Mouse (Mus musculus) embryonic facial prominence, embryonic 13.5 days (tissue): ENCODE measurements around the gene Hist2h2be. TPM values are rescaled to one million over a fixed set of nuclear protein-coding genes. Genes with fewer than 3 reads are reported as not detected.
"Not testable (repeated sequence)": the region's sequence is repeated elsewhere in the genome, so short reads cannot be mapped to it uniquely, and the experiment has no call there.

Experiments
- ATAC-seq: fragments of 200-750 bp; cut with Nextera tagmentation; 2 replicates; pipeline ENCODE4 v1.8.0; 2017; ENCODE audit warnings: low read depth; ENCODE audit not compliant: insufficient number of reproducible peaks, insufficient read depth, low FRiP score, low TSS enrichment
- H3K27ac ChIP-seq: fragments of 300-500 bp; sonication (generic); 2 replicates; pipeline ENCODE4 v1.5.1; 2015; ENCODE audit warnings: moderate library complexity, mild to moderate bottlenecking, inconsistent platforms
- H3K27me3 ChIP-seq: fragments of 300-500 bp; sonication (generic); 2 replicates; pipeline ENCODE4 v1.6.1; 2015; ENCODE audit warnings: mild to moderate bottlenecking, inconsistent platforms
- H3K36me3 ChIP-seq: fragments of 300-500 bp; sonication (generic); 2 replicates; pipeline ENCODE4 v1.6.1; 2015; ENCODE audit warnings: mild to moderate bottlenecking, inconsistent platforms
- H3K4me1 ChIP-seq: fragments of 300-500 bp; sonication (generic); 2 replicates; pipeline ENCODE4 v1.6.1; 2015; ENCODE audit warnings: inconsistent platforms
- H3K4me2 ChIP-seq: fragments of 300-500 bp; sonication (generic); 2 replicates; pipeline ENCODE4 v1.6.1; 2015; ENCODE audit warnings: moderate library complexity, mild to moderate bottlenecking, inconsistent platforms
- H3K4me3 ChIP-seq: fragments of 300-500 bp; sonication (generic); 2 replicates; pipeline ENCODE4 v1.5.1; 2015; ENCODE audit warnings: mild to moderate bottlenecking, inconsistent platforms
- H3K9ac ChIP-seq: fragments of 300-500 bp; sonication (generic); 2 replicates; pipeline ENCODE4 v1.6.1; 2015; ENCODE audit warnings: mild to moderate bottlenecking, inconsistent platforms
- H3K9me3 ChIP-seq: fragments of 300-500 bp; sonication (generic); 2 replicates; pipeline ENCODE4 v1.6.1; 2016; ENCODE audit warnings: inconsistent platforms
- WGBS: fragments of 180-500 bp; shearing (Covaris S2); methylation state at CpG from one replicate; pipeline ENCODE4 v1.1.7; 2015; ENCODE audit warnings: mixed read lengths; 5-methylcytosine and 5-hydroxymethylcytosine counted together
- polyA plus RNA-seq: library from polyadenylated mRNA; unstranded; fragments of >200 nt; fragmentation: Nextera tagmentation; extraction: Ambion mirVana; gene quantifications from 2 replicates; pipeline ENCODE4 v1.2.1, GENCODE M21; 2015

Gene Hist2h2be
- polyA plus RNA-seq, 1 experiment from 2014 or later, result 8.7 TPM

GRCm38 (mm10) chr3:96230910-96231757, 10.2 kb downstream of the Hist2h2be start:
- ATAC-seq, result no peak
- WGBS, result 77% methylated on average over 4 of the region's 4 CpGs
- H3K4me2 ChIP-seq, result no peak overlapping the region
- H3K9me3 ChIP-seq, result no peaks in the 10 kb centered on the region
- H3K9ac ChIP-seq, result no peak overlapping the region
- H3K4me1 ChIP-seq, result peaks cover 17% of the 10 kb centered on the region
- no peaks in the 10 kb centered on the region for H3K36me3 ChIP-seq
- H3K27me3 ChIP-seq, result no peaks in the 10 kb centered on the region
- no peak overlapping the region for H3K27ac ChIP-seq
- H3K4me3 ChIP-seq, result no peak overlapping the region

GRCm38 (mm10) chr3:96231758-96232120, 10.8 kb downstream of the Hist2h2be start:
- H3K4me1 ChIP-seq, result peaks cover 17% of the 10 kb centered on the region
- no peak overlapping the region for H3K9ac ChIP-seq
- no peak for ATAC-seq
- H3K4me2 ChIP-seq, result no peak overlapping the region
- H3K4me3 ChIP-seq, result no peak overlapping the region
- no peaks in the 10 kb centered on the region for H3K27me3 ChIP-seq
- no peak overlapping the region for H3K27ac ChIP-seq
- no peaks in the 10 kb centered on the region for H3K9me3 ChIP-seq
- WGBS, result 52% methylated on average over 2 of the region's 2 CpGs
- no peaks in the 10 kb centered on the region for H3K36me3 ChIP-seq

- H3K4me1 ChIP-seq, result peaks cover 25% of the 10 kb centered on the region
- no peak overlapping the region for H3K4me2 ChIP-seq
- no peak overlapping the region for H3K9ac ChIP-seq
- no peak for ATAC-seq
- no peaks in the 10 kb centered on the region for H3K9me3 ChIP-seq
- WGBS, result 95% methylated on average over 2 of the region's 2 CpGs
- no peak overlapping the region for H3K4me3 ChIP-seq
- no peaks in the 10 kb centered on the region for H3K36me3 ChIP-seq
- no peak overlapping the region for H3K27ac ChIP-seq
- no peaks in the 10 kb centered on the region for H3K27me3 ChIP-seq
Measured at GRCm38 (mm10) chr3:96234914-96235313, 14.0 kb downstream of the Hist2h2be start.

GRCm38 (mm10) chr3:96235836-96236235, 14.9 kb downstream of the Hist2h2be start:
- no peaks in the 10 kb centered on the region for H3K9me3 ChIP-seq
- H3K4me1 ChIP-seq, result peaks cover 27% of the 10 kb centered on the region
- H3K9ac ChIP-seq, result no peak overlapping the region
- H3K36me3 ChIP-seq, result no peaks in the 10 kb centered on the region
- WGBS, result 50% methylated on average over 3 of the region's 3 CpGs
- no peak for ATAC-seq
- H3K4me2 ChIP-seq, result no peak overlapping the region
- no peak overlapping the region for H3K4me3 ChIP-seq
- H3K27ac ChIP-seq, result peak overlapping the region; percentile 7; the same call in 1 of the 2 replicates
- no peaks in the 10 kb centered on the region for H3K27me3 ChIP-seq

GRCm38 (mm10) chr3:96236834-96237334, 16.0 kb downstream of the Hist2h2be start:
- H3K9ac ChIP-seq, result peak overlapping the region; percentile 76
- no peaks in the 10 kb centered on the region for H3K9me3 ChIP-seq
- H3K4me3 ChIP-seq, result peak overlapping the region; percentile 48
- ATAC-seq, result no peak
- H3K36me3 ChIP-seq, result no peaks in the 10 kb centered on the region
- no peaks in the 10 kb centered on the region for H3K27me3 ChIP-seq
- H3K27ac ChIP-seq, result peak overlapping the region; percentile 82
- WGBS, result 76% methylated on average over 4 of the region's 4 CpGs
- peaks cover 28% of the 10 kb centered on the region for H3K4me1 ChIP-seq
- H3K4me2 ChIP-seq, result peak overlapping the region; percentile 62

GRCm38 (mm10) chr3:96237335-96237903, 16.5 kb downstream of the Hist2h2be start:
- Histone ChIP-seq H3K4me1 (peaks cover 30% of the 10 kb centered on the region), H3K36me3 (no peaks in the 10 kb centered on the region), H3K9ac (peak overlapping the region; percentile 76), H3K27me3 (no peaks in the 10 kb centered on the region), H3K27ac (peak overlapping the region; percentile 82), H3K9me3 (no peaks in the 10 kb centered on the region), H3K4me2 (peak overlapping the region; percentile 62), H3K4me3 (peak overlapping the region; percentile 48)
- 19% methylated on average over 7 of the region's 7 CpGs for WGBS
- no peak for ATAC-seq

GRCm38 (mm10) chr3:96237904-96238511, 17.1 kb downstream of the Hist2h2be start:
- H3K4me2 ChIP-seq, result peak overlapping the region; percentile 62
- H3K4me1 ChIP-seq, result peaks cover 31% of the 10 kb centered on the region
- H3K36me3 ChIP-seq, result no peaks in the 10 kb centered on the region
- no peak for ATAC-seq
- 1% methylated on average over 12 of the region's 12 CpGs for WGBS
- H3K27me3 ChIP-seq, result no peaks in the 10 kb centered on the region
- peak overlapping the region; percentile 82 for H3K27ac ChIP-seq
- peak overlapping the region; percentile 48 for H3K4me3 ChIP-seq
- no peaks in the 10 kb centered on the region for H3K9me3 ChIP-seq
- H3K9ac ChIP-seq, result peak overlapping the region; percentile 76

GRCm38 (mm10) chr3:96238954-96239793, 18.3 kb downstream of the Hist2h2be start, which contains the start of gene Hist2h3c2:
Hist2h3c2 (minus strand) TSS chr3:96239127.
- not testable (repeated sequence) for H3K27me3 ChIP-seq, H3K36me3 ChIP-seq, H3K9me3 ChIP-seq
- Histone ChIP-seq H3K9ac (peak within 1 kb of the TSS; percentile 76), H3K4me1 (peaks cover 42% of the 10 kb centered on the region), H3K27ac (peak within 1 kb of the TSS; percentile 82), H3K4me2 (peak within 1 kb of the TSS; percentile 62), H3K4me3 (peak within 1 kb of the TSS; percentile 48)
- ATAC-seq, result peak; percentile 90
- WGBS, result 0% methylated on average over 12 of the region's 68 CpGs

- WGBS, result 3% methylated on average over 39 of the region's 85 CpGs
- H3K4me2 ChIP-seq, result peak within 1 kb of the TSS; percentile 54
- peak; percentile 85 for ATAC-seq
Measured at GRCm38 (mm10) chr3:96239949-96240798, 19.3 kb downstream of the Hist2h2be start, which contains the start of gene Hist2h2aa2. Hist2h2aa2 (minus strand) TSS chr3:96240276.

GRCm38 (mm10) chr3:96240799-96241197, 19.9 kb downstream of the Hist2h2be start:
- WGBS, result 77% methylated on average over 9 of the region's 9 CpGs
- Histone ChIP-seq H3K9ac (peak overlapping the region; percentile 65), H3K4me1 (peaks cover 45% of the 10 kb centered on the region), H3K27ac (peak overlapping the region; percentile 92), H3K4me2 (peak overlapping the region; percentile 54), H3K9me3 (no peaks in the 10 kb centered on the region), H3K27me3 (no peaks in the 10 kb centered on the region), H3K36me3 (no peaks in the 10 kb centered on the region), H3K4me3 (peak overlapping the region; percentile 32)
- ATAC-seq, result no peak

More at GRCm38 (mm10) chr3:96239949-96240798, 19.3 kb downstream of the Hist2h2be start, which contains the start of gene Hist2h2aa2:
- peak within 1 kb of the TSS; percentile 92 for H3K27ac ChIP-seq
- H3K4me1 ChIP-seq, result peaks cover 47% of the 10 kb centered on the region
- not testable (repeated sequence) for H3K9me3 ChIP-seq, H3K36me3 ChIP-seq, H3K27me3 ChIP-seq
- H3K9ac ChIP-seq, result peak within 1 kb of the TSS; percentile 65
- peak within 1 kb of the TSS; percentile 36 for H3K4me3 ChIP-seq
